Mouse (Mus musculus) liver, embryonic 13.5 days (tissue): Measurements from ENCODE around the gene Zfyve21. TPM values are rescaled to one million over a fixed set of nuclear protein-coding genes. Genes with fewer than 3 reads are reported as not detected.
A peak's percentile ranks its signal among the peaks of the same experiment; 100 is the strongest.

Experiments
- ATAC-seq: fragments of 200-750 bp; cut with Nextera tagmentation; 2 replicates; pipeline ENCODE4 v1.8.0; 2017; ENCODE audit warnings: low read depth, mild to moderate bottlenecking, moderate number of reproducible peaks, moderate library complexity
- DNase-seq: peaks from one replicate; pipeline ENCODE4 v3.0.0; 2022
- H3K27ac ChIP-seq: fragments of 300-500 bp; sonication (generic); 2 replicates; pipeline ENCODE4 v1.5.1; 2015; ENCODE audit warnings: moderate library complexity, mild to moderate bottlenecking, inconsistent platforms
- H3K27me3 ChIP-seq: fragments of 300-500 bp; sonication (generic); 2 replicates; pipeline ENCODE4 v1.6.1; 2015; ENCODE audit warnings: mild to moderate bottlenecking, inconsistent platforms
- H3K36me3 ChIP-seq: fragments of 300-500 bp; sonication (generic); 2 replicates; pipeline ENCODE4 v1.6.1; 2015; ENCODE audit warnings: mild to moderate bottlenecking, inconsistent platforms
- H3K4me1 ChIP-seq: fragments of 300-500 bp; sonication (generic); replicated peaks from 2 replicates; pipeline ENCODE4 v1.6.1; 2015; ENCODE audit warnings: inconsistent platforms
- H3K4me2 ChIP-seq: fragments of 300-500 bp; sonication (generic); 2 replicates; pipeline ENCODE4 v1.6.1; 2015; ENCODE audit warnings: inconsistent platforms, mild to moderate bottlenecking, moderate library complexity
- H3K4me3 ChIP-seq: fragments of 300-500 bp; sonication (generic); replicated peaks from 2 replicates; pipeline ENCODE4 v1.5.1; 2015; ENCODE audit warnings: mild to moderate bottlenecking, inconsistent platforms
- H3K9ac ChIP-seq: fragments of 300-500 bp; sonication (generic); 2 replicates; pipeline ENCODE4 v1.6.1; 2015; ENCODE audit warnings: mild to moderate bottlenecking, inconsistent platforms
- H3K9me3 ChIP-seq: fragments of 300-500 bp; sonication (generic); replicated peaks from 2 replicates; pipeline ENCODE4 v1.6.1; 2016; ENCODE audit warnings: inconsistent platforms
- WGBS: fragments of 180-500 bp; shearing (Covaris S2); methylation state at CpG from one replicate; pipeline ENCODE4 v1.1.7; 2015; ENCODE audit not compliant: insufficient replicate concordance; 5-methylcytosine and 5-hydroxymethylcytosine counted together
- polyA plus RNA-seq: library from polyadenylated mRNA; unstranded; fragments of >200 nt; fragmentation: Nextera tagmentation; extraction: Ambion mirVana; gene quantifications from 2 replicates; pipeline ENCODE4 v1.2.1, GENCODE M21; 2015

Zfyve21 gene
- polyA plus RNA-seq, 1 experiment from 2014 or later, result 54.7 TPM

GRCm38 (mm10) chr12:111785174-111785573, 28.8 kb upstream of the Zfyve21 start:
- Histone ChIP-seq H3K4me3 (no peak overlapping the region), H3K27ac (no peak overlapping the region), H3K9ac (no peak overlapping the region), H3K36me3 (peaks cover 94% of the 10 kb centered on the region), H3K4me2 (no peak overlapping the region), H3K27me3 (no peaks in the 10 kb centered on the region), H3K4me1 (peaks cover 49% of the 10 kb centered on the region), H3K9me3 (no peaks in the 10 kb centered on the region)
- ATAC-seq, result no peak
- no peak for DNase-seq
- 58% methylated on average over 15 of the region's 15 CpGs for WGBS

- H3K36me3 ChIP-seq, result peaks cover 92% of the 10 kb centered on the region
- peaks cover 54% of the 10 kb centered on the region for H3K4me1 ChIP-seq
- H3K4me3 ChIP-seq, result no peak overlapping the region
- H3K27me3 ChIP-seq, result no peaks in the 10 kb centered on the region
- DNase-seq (peak; percentile 44), ATAC-seq (peak; percentile 74)
- H3K27ac ChIP-seq, result 0 out of 2 replicates have a peak overlapping the region, but pooled peaks have one; percentile 40
- no peak overlapping the region for H3K4me2 ChIP-seq
- 36% methylated on average over 6 of the region's 6 CpGs for WGBS
- no peaks in the 10 kb centered on the region for H3K9me3 ChIP-seq
- H3K9ac ChIP-seq, result no peak overlapping the region
Observed at GRCm38 (mm10) chr12:111787015-111787414, 27.0 kb upstream of the Zfyve21 start.

DNA sequence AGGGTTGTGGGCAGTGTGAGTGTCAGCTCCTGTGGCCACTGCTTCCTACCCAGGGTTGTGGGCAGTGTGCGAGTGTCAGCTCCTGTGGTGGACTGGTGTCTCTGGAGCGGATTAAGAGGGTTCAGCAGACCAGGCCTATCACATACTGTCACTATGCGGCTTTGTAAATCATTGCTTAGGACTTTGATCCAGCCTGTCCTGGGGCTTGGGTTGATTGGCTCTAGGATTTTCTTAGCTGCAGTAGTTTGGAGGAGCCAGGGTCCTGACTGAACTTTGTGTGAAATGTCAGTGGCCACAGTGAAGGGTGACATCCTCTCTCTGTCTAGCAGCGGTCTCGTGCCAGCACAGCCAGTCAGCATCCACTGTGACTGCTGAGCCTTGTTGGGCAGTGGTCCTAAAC, 23.9 kb upstream of the Zfyve21 start:
- 81% methylated on average over 5 of the region's 5 CpGs for WGBS
- ATAC-seq, result peak; percentile 46
- Histone ChIP-seq H3K4me2 (no peak overlapping the region), H3K4me3 (no peak overlapping the region), H3K36me3 (peaks cover 97% of the 10 kb centered on the region), H3K4me1 (peaks cover 55% of the 10 kb centered on the region), H3K27ac (peak overlapping the region; percentile 72), H3K27me3 (no peaks in the 10 kb centered on the region), H3K9ac (no peak overlapping the region), H3K9me3 (no peaks in the 10 kb centered on the region)
- no peak for DNase-seq

GRCm38 (mm10) chr12:111790631-111791030, 23.3 kb upstream of the Zfyve21 start:
- H3K4me3 ChIP-seq, result no peak overlapping the region
- no peak overlapping the region for H3K9ac ChIP-seq
- H3K27me3 ChIP-seq, result no peaks in the 10 kb centered on the region
- H3K4me2 ChIP-seq, result no peak overlapping the region
- WGBS, result 72% methylated on average over 7 of the region's 7 CpGs
- peak overlapping the region; percentile 72 for H3K27ac ChIP-seq
- H3K9me3 ChIP-seq, result no peaks in the 10 kb centered on the region
- H3K36me3 ChIP-seq, result peaks cover 97% of the 10 kb centered on the region
- no peak for DNase-seq
- peaks cover 51% of the 10 kb centered on the region for H3K4me1 ChIP-seq
- ATAC-seq, result no peak

GRCm38 (mm10) chr12:111791474-111792104, 22.4 kb upstream of the Zfyve21 start:
- Histone ChIP-seq H3K27me3 (no peaks in the 10 kb centered on the region), H3K36me3 (peaks cover 97% of the 10 kb centered on the region), H3K9me3 (no peaks in the 10 kb centered on the region), H3K27ac (no peak overlapping the region), H3K4me1 (peaks cover 42% of the 10 kb centered on the region), H3K4me2 (no peak overlapping the region), H3K9ac (no peak overlapping the region), H3K4me3 (no peak overlapping the region)
- WGBS, result 84% methylated on average over 13 of the region's 13 CpGs
- ATAC-seq (no peak), DNase-seq (no peak)

DNA sequence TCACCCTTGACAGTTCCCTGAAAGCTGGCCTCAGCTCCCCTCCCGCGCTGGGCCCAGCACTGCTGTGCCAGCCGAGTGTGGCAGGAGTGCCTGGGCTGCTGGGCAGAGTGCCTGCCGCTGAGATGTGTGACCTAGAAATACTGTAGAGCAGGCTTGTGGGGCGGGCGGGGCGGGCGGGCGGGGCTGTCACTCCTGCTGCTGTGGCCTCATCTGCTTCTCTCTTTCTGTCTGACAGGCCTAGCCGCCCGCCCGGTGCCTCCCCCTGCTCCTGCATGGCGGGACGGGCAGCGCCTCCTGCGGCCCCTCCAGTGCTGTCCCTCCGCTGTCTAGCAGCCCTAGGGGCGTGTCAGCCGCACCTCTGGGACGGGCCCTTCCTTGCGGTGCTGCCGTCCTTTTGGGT, 19.9 kb upstream of the Zfyve21 start:
- DNase-seq, result peak; percentile 44
- ATAC-seq, result peak; percentile 69
- Histone ChIP-seq H3K36me3 (peaks cover 94% of the 10 kb centered on the region), H3K4me1 (peaks cover 27% of the 10 kb centered on the region), H3K4me2 (no peak overlapping the region), H3K9ac (0 out of 2 replicates have a peak overlapping the region, but pooled peaks have one; percentile 31), H3K4me3 (no peak overlapping the region), H3K27ac (no peak overlapping the region), H3K9me3 (no peaks in the 10 kb centered on the region), H3K27me3 (no peaks in the 10 kb centered on the region)
- WGBS, result 41% methylated on average over 22 of the region's 22 CpGs

DNA sequence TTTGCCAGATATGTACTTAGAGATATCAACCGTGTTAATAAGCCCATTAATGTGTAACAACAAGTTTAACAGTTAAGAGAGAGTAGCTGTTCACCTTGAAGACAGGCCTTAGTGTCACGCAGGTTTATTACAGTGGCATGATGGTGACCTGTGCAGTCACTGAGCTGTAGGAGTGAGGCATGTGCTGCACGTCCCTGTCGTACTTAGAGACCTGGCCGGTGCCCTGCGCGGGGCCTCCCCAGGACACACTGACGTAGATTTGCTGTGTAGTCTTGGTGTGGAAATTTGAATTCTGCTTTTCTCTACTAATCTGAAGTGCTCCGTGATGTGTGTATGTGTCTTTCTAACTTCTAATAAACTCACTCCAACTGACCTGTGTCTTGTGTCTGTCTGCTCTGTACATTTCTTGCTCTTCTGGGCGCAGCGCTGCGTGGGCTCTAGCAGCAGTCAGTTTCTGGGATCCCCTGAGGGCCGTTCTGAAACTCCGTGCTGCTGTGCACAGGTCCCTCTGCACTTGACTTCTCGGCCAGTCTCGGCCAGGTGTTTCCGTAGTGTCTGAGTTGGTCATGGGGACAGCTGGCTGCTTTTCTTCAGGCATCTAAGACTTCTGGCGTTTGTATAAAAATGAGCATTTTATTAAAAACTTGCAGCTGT, 19.3 kb upstream of the Zfyve21 start:
- Histone ChIP-seq H3K27me3 (no peaks in the 10 kb centered on the region), H3K9me3 (no peaks in the 10 kb centered on the region), H3K4me1 (peaks cover 22% of the 10 kb centered on the region), H3K4me2 (no peak overlapping the region), H3K9ac (0 out of 2 replicates have a peak overlapping the region, but pooled peaks have one; percentile 31), H3K27ac (no peak overlapping the region), H3K4me3 (no peak overlapping the region), H3K36me3 (peaks cover 88% of the 10 kb centered on the region)
- no peak for DNase-seq
- 90% methylated on average over 18 of the region's 18 CpGs for WGBS
- ATAC-seq, result no peak

- DNase-seq (no peak), ATAC-seq (no peak)
- Histone ChIP-seq H3K4me3 (no peak overlapping the region), H3K27ac (no peak overlapping the region), H3K9ac (no peak overlapping the region), H3K4me1 (peaks cover 16% of the 10 kb centered on the region), H3K9me3 (no peaks in the 10 kb centered on the region), H3K36me3 (peaks cover 81% of the 10 kb centered on the region), H3K27me3 (no peaks in the 10 kb centered on the region), H3K4me2 (no peak overlapping the region)
- 89% methylated on average over 28 of the region's 28 CpGs for WGBS
Observed at GRCm38 (mm10) chr12:111795180-111795895, 18.6 kb upstream of the Zfyve21 start.

DNA sequence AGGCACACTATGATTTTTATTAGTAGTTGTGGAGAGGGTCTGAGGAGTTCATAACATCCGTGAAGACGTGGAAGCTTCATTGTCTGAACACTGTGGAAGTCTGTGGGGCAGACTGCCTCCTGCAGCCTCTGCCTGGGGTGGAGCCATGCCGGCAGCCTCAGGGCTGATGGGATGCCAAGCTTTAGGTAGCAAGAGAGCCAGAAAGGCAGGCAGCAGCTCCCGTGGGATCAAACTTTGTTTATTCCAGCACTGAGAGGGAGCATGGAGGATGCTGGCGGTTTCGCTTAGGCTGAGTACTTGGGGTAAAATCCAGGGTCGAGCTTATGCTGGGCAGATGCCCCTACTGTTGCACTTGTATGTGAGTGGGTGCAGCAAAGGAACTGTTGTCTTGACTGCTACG, 16.7 kb upstream of the Zfyve21 start:
- Histone ChIP-seq H3K36me3 (peaks cover 76% of the 10 kb centered on the region), H3K9me3 (no peaks in the 10 kb centered on the region), H3K27ac (no peak overlapping the region), H3K4me2 (no peak overlapping the region), H3K4me1 (peaks cover 13% of the 10 kb centered on the region), H3K4me3 (no peak overlapping the region), H3K9ac (no peak overlapping the region), H3K27me3 (no peaks in the 10 kb centered on the region)
- WGBS, result 83% methylated on average over 8 of the region's 8 CpGs
- DNase-seq (no peak), ATAC-seq (no peak)

DNA sequence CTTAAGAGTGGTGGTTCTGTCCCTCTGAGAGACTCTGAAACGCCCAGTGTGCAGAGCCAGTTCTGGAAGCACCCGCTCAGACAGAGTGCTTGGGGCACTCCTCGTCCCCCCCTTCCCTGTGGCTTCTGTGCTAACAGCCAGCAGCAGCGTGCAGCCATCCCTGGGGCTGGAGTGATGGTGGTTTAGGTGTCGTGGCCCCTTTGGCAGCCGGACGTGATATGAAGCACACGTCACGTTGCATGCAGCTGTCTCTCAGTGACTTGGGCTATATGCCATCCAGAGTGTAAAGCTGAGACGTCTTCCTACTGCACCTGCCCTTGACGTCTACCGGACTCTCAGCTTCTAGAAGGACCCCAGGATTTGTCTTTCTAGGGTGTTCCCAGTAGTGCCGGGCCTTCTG, 15.5 kb upstream of the Zfyve21 start:
- peaks cover 77% of the 10 kb centered on the region for H3K36me3 ChIP-seq
- 84% methylated on average over 13 of the region's 13 CpGs for WGBS
- ATAC-seq (no peak), DNase-seq (no peak)
- no peak overlapping the region for H3K4me2 ChIP-seq
- no peak overlapping the region for H3K4me3 ChIP-seq
- H3K4me1 ChIP-seq, result peaks cover 12% of the 10 kb centered on the region
- H3K9me3 ChIP-seq, result no peaks in the 10 kb centered on the region
- H3K27ac ChIP-seq, result no peak overlapping the region
- H3K9ac ChIP-seq, result no peak overlapping the region
- no peaks in the 10 kb centered on the region for H3K27me3 ChIP-seq

- no peak overlapping the region for H3K4me2 ChIP-seq
- no peaks in the 10 kb centered on the region for H3K9me3 ChIP-seq
- no peak overlapping the region for H3K27ac ChIP-seq
- H3K4me3 ChIP-seq, result no peak overlapping the region
- 76% methylated on average over 10 of the region's 10 CpGs for WGBS
- no peaks in the 10 kb centered on the region for H3K27me3 ChIP-seq
- H3K9ac ChIP-seq, result no peak overlapping the region
- no peak for DNase-seq
- H3K4me1 ChIP-seq, result no peaks in the 10 kb centered on the region
- H3K36me3 ChIP-seq, result peaks cover 77% of the 10 kb centered on the region
- ATAC-seq, result no peak
Observed at GRCm38 (mm10) chr12:111800459-111801183, 13.3 kb upstream of the Zfyve21 start.
